Comparison of ENCODE assay signal across 9 mouse cellular contexts in the genomic region with DNA sequence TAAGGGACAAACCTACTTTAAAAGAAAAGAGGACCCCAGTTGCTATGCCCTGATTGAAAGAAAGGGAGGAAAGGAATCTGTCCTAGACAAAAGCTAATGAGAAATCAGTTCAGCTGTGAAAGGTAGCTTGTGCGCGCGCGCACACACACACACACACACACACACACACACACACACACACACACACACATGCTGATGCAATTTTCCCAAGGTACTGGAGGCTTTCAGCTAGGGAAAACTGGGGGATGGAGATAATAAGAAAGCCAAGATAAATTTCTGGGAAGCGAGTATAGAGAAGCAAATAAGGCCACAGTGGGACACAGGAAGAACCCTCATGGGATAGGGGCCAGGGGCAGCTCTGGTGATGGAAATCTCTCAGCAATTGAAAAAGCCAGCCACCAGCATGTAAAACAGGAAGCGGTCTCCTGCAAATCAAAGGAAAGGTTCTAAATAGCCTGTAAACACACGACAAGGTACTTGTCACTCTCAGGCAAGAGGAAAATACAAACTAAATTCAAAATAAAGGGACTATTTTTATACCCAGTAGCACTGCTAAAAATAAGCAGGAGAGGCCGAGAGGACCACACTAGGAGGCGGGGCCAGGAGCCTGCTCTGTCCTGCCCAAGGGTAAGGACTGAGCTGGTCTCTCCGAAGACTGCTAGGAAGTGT. TPM values are rescaled to one million over a fixed set of nuclear protein-coding genes. Genes with fewer than 3 reads are reported as not detected.
DNase-seq lines count a peak whose midpoint lies in the region; ATAC-seq lines count a peak whose summit lies in the region.
"Had no signal": no experiment of that assay in that cellular context is flagged by ENCODE, and none has a peak within 500 bp of the region (broad histone marks: within the 10 kb centered on the region; RNA-seq: fewer than 3 reads in every experiment).

No protein-coding gene starts in this region.

- H3K36me3 ChIP-seq in embryonic facial prominence, embryonic 14.5 days (ENCODE audit: control insufficient read depth, insufficient read depth, low read length) = 0 out of 2 replicates have a peak, but pooled peaks cover 8% of the 10 kb centered on the region
- H3K36me3 ChIP-seq in embryonic facial prominence, embryonic 10.5 days (replicated peaks) = no peaks in the 10 kb centered on the region
- no peaks in the 10 kb centered on the region for H3K36me3 ChIP-seq in midbrain, embryonic 12.5 days
- no peaks in the 10 kb centered on the region; the same call in 1 of the 2 replicates for H3K36me3 ChIP-seq in midbrain, embryonic 13.5 days
- H3K36me3 ChIP-seq in hindbrain, embryonic 12.5 days = no peaks in the 10 kb centered on the region

- H3K4me1 ChIP-seq in embryonic facial prominence, embryonic 14.5 days (ENCODE audit: control insufficient read depth, insufficient read depth, low read length) = peaks cover 9% of the 10 kb centered on the region; the same call in 1 of the 2 replicates
- H3K4me1 ChIP-seq in embryonic facial prominence, embryonic 10.5 days = peaks cover 28% of the 10 kb centered on the region
- peaks cover 14% of the 10 kb centered on the region for H3K4me1 ChIP-seq in midbrain, embryonic 12.5 days
- H3K4me1 ChIP-seq in midbrain, embryonic 13.5 days (replicated peaks) = peaks cover 15% of the 10 kb centered on the region
- peaks cover 14% of the 10 kb centered on the region; the same call in 1 of the 2 replicates for H3K4me1 ChIP-seq in hindbrain, embryonic 12.5 days

- H3K27me3 ChIP-seq in embryonic facial prominence, embryonic 14.5 days (replicated peaks; ENCODE audit: control insufficient read depth, insufficient read depth, low read length) = no peaks in the 10 kb centered on the region
- no peaks in the 10 kb centered on the region for H3K27me3 ChIP-seq in embryonic facial prominence, embryonic 10.5 days (replicated peaks; ENCODE audit: low read depth, poor library complexity, severe bottlenecking)
- H3K27me3 ChIP-seq in midbrain, embryonic 12.5 days = no peaks in the 10 kb centered on the region
- no peaks in the 10 kb centered on the region for H3K27me3 ChIP-seq in midbrain, embryonic 13.5 days
- H3K27me3 ChIP-seq in hindbrain, embryonic 12.5 days = no peaks in the 10 kb centered on the region

- DNase-seq in embryonic facial prominence, embryonic 14.5 days (ENCODE audit: low spot score) = peak; percentile 43
- DNase-seq in embryonic facial prominence, embryonic 10.5 days (ENCODE audit: low spot score) = no peak
- DNase-seq in skeletal muscle tissue, adult 2 months (ENCODE audit: low read depth, low spot score) = peak; percentile 25
- no peak for DNase-seq in right cerebral cortex, postnatal 14 days

- no peaks in the 10 kb centered on the region for H3K9me3 ChIP-seq in embryonic facial prominence, embryonic 14.5 days (ENCODE audit: control insufficient read depth, low read length)
- no peaks in the 10 kb centered on the region for H3K9me3 ChIP-seq in embryonic facial prominence, embryonic 10.5 days
- no peaks in the 10 kb centered on the region for H3K9me3 ChIP-seq in midbrain, embryonic 12.5 days
- no peaks in the 10 kb centered on the region for H3K9me3 ChIP-seq in midbrain, embryonic 13.5 days
- no peaks in the 10 kb centered on the region for H3K9me3 ChIP-seq in hindbrain, embryonic 12.5 days (replicated peaks)

- H3K4me3 ChIP-seq in embryonic facial prominence, embryonic 14.5 days (ENCODE audit: low read depth, low read length) = no peak overlapping the region
- H3K4me3 ChIP-seq in embryonic facial prominence, embryonic 10.5 days = no peak overlapping the region
- no peak overlapping the region for H3K4me3 ChIP-seq in midbrain, embryonic 12.5 days
- H3K4me3 ChIP-seq in midbrain, embryonic 13.5 days (replicated peaks) = no peak overlapping the region
- H3K4me3 ChIP-seq in hindbrain, embryonic 12.5 days = no peak overlapping the region

- no peak overlapping the region; the same call in 1 of the 2 replicates for H3K27ac ChIP-seq in embryonic facial prominence, embryonic 14.5 days (replicated peaks; ENCODE audit: low read depth, low read length)
- H3K27ac ChIP-seq in embryonic facial prominence, embryonic 10.5 days (replicated peaks) = no peak overlapping the region
- 0 out of 2 replicates have a peak overlapping the region, but pooled peaks have one; percentile 7 for H3K27ac ChIP-seq in midbrain, embryonic 12.5 days (replicated peaks)
- no peak overlapping the region for H3K27ac ChIP-seq in midbrain, embryonic 13.5 days
- H3K27ac ChIP-seq in hindbrain, embryonic 12.5 days = 0 out of 2 replicates have a peak overlapping the region, but pooled peaks have one; percentile 32

- 59% methylated on average over 10 of the region's 10 CpGs for WGBS in embryonic facial prominence, embryonic 14.5 days
- 55% methylated on average over 10 of the region's 10 CpGs for WGBS in embryonic facial prominence, embryonic 10.5 days
- WGBS in midbrain, embryonic 12.5 days = 54% methylated on average over 10 of the region's 10 CpGs
- WGBS in midbrain, embryonic 13.5 days = 37% methylated on average over 10 of the region's 10 CpGs
- 58% methylated on average over 10 of the region's 10 CpGs for WGBS in hindbrain, embryonic 12.5 days

- peak; percentile 47; the same call in 1 of the 2 replicates for ATAC-seq in embryonic facial prominence, embryonic 14.5 days (ENCODE audit: low read depth)
- ATAC-seq in midbrain, embryonic 12.5 days (ENCODE audit: low FRiP score, low read depth) = no peak
- no peak for ATAC-seq in midbrain, embryonic 13.5 days
- ATAC-seq in hindbrain, embryonic 12.5 days (ENCODE audit: low FRiP score) = no peak
- ATAC-seq in inflammation-experienced regulatory T-cells, adult 6 months = no peak

- H3K9ac ChIP-seq in embryonic facial prominence, embryonic 14.5 days (ENCODE audit: low read depth, low read length) = no peak overlapping the region
- no peak overlapping the region for H3K9ac ChIP-seq in midbrain, embryonic 12.5 days (replicated peaks)
- no peak overlapping the region for H3K9ac ChIP-seq in midbrain, embryonic 13.5 days (replicated peaks)
- H3K9ac ChIP-seq in hindbrain, embryonic 12.5 days = no peak overlapping the region

- H3K4me2 ChIP-seq in embryonic facial prominence, embryonic 14.5 days (ENCODE audit: low read depth, low read length) = no peak overlapping the region
- no peak overlapping the region for H3K4me2 ChIP-seq in midbrain, embryonic 12.5 days (replicated peaks)
- H3K4me2 ChIP-seq in midbrain, embryonic 13.5 days (replicated peaks) = no peak overlapping the region
- no peak overlapping the region for H3K4me2 ChIP-seq in hindbrain, embryonic 12.5 days (replicated peaks)
- H3K4me2 ChIP-seq: midbrain, embryonic 11.5 days had no signal

RNA-seq across cellular contexts. Expression of a gene that starts 31.1 kb away (rescaled TPM):
- polyA plus RNA-seq in embryonic facial prominence, embryonic 14.5 days (2014; fragmentation: Nextera tagmentation; extraction: Ambion mirVana) = 18.8 and 19.8 TPM in 2 replicates
- 18.0 and 21.5 TPM in 2 replicates for polyA plus RNA-seq in embryonic facial prominence, embryonic 10.5 days (2016; fragmentation: Nextera tagmentation; extraction: Ambion mirVana)
- polyA plus RNA-seq in midbrain, embryonic 12.5 days (2016; fragmentation: Nextera tagmentation; extraction: Ambion mirVana) = 28.7 and 29.8 TPM in 2 replicates
- 33.3 and 34.4 TPM in 2 replicates for polyA plus RNA-seq in midbrain, embryonic 13.5 days (2015; fragmentation: Nextera tagmentation; extraction: Ambion mirVana)
- 31.3 and 33.8 TPM in 2 replicates for polyA plus RNA-seq in hindbrain, embryonic 12.5 days (2016; fragmentation: Nextera tagmentation; extraction: Ambion mirVana)
- polyA plus RNA-seq in inflammation-experienced regulatory T-cells, adult 6 months (2017; shearing (Covaris generic)) = 10 to 100 TPM; 13.5 to 21.1 (median 19.5) TPM

RNA-seq across cellular contexts. Expression of a gene that starts 33.3 kb away (rescaled TPM):
- 28.1 and 35.0 TPM in 2 replicates for polyA plus RNA-seq in embryonic facial prominence, embryonic 14.5 days (2014; fragmentation: Nextera tagmentation; extraction: Ambion mirVana)
- polyA plus RNA-seq in embryonic facial prominence, embryonic 10.5 days (2016; fragmentation: Nextera tagmentation; extraction: Ambion mirVana) = 45.5 and 47.3 TPM in 2 replicates
- polyA plus RNA-seq in midbrain, embryonic 12.5 days (2016; fragmentation: Nextera tagmentation; extraction: Ambion mirVana) = 26.6 and 28.8 TPM in 2 replicates
- polyA plus RNA-seq in midbrain, embryonic 13.5 days (2015; fragmentation: Nextera tagmentation; extraction: Ambion mirVana) = 13.3 and 16.6 TPM in 2 replicates
- polyA plus RNA-seq in hindbrain, embryonic 12.5 days (2016; fragmentation: Nextera tagmentation; extraction: Ambion mirVana) = 31.6 and 33.1 TPM in 2 replicates
- 1 to 10 TPM in 1 of 3 experiments, under 1 TPM in 2; 0.42 to 1.8 (median 0.64) TPM for polyA plus RNA-seq in inflammation-experienced regulatory T-cells, adult 6 months (2017; shearing (Covaris generic))

Comparison
In these comparisons a context has a peak if more than half of its experiments do, and no peak if none do; other contexts are left out.
1. DNase-seq: peak in embryonic facial prominence, embryonic 14.5 days (single experiment) and skeletal muscle tissue, adult 2 months (single experiment); none in embryonic facial prominence, embryonic 10.5 days (single experiment) and right cerebral cortex, postnatal 14 days (single experiment).
2. H3K27ac ChIP-seq: peak in midbrain, embryonic 12.5 days (single experiment) and hindbrain, embryonic 12.5 days (single experiment); none in embryonic facial prominence, embryonic 14.5 days (single experiment), embryonic facial prominence, embryonic 10.5 days (single experiment) and midbrain, embryonic 13.5 days (single experiment).